Mouse (Mus musculus) CD4-positive, CD25-positive, alpha-beta regulatory T cell, adult 2 months (primary cell): ENCODE measurements around the gene Prdm8.
A peak's percentile ranks its signal among the peaks of the same experiment; 100 is the strongest.

Source experiments
- DNase-seq: peaks from one replicate; pipeline ENCODE4 v3.0.0-alpha.2; 2012; ENCODE audit warnings: low read depth, low spot score

Gene Prdm8

GRCm38 (mm10) chr5:98184971-98185805, 18.2 kb downstream of the Prdm8 start:
- DNase-seq = peak; percentile 86

- DNase-seq = peak; percentile 39
These were observed 19.1 kb downstream of the Prdm8 start for GRCm38 (mm10) chr5:98185806-98186751.

- no peak for DNase-seq
These were observed 22.5 kb downstream of the Prdm8 start for GRCm38 (mm10) chr5:98189181-98190180.

- no peak for DNase-seq
These were observed 25.4 kb downstream of the Prdm8 start for GRCm38 (mm10) chr5:98192295-98192983.

GRCm38 (mm10) chr5:98194959-98195358, 28.0 kb downstream of the Prdm8 start:
- DNase-seq = no peak

GRCm38 (mm10) chr5:98198412-98199218, 31.6 kb downstream of the Prdm8 start:
- no peak for DNase-seq

- DNase-seq = no peak
These were observed 32.2 kb downstream of the Prdm8 start for GRCm38 (mm10) chr5:98199219-98199552.

GRCm38 (mm10) chr5:98201606-98202005, 34.6 kb downstream of the Prdm8 start:
- no peak for DNase-seq

- no peak for DNase-seq
These were observed 36.0 kb downstream of the Prdm8 start for GRCm38 (mm10) chr5:98202996-98203395.

GRCm38 (mm10) chr5:98212501-98212900, 45.5 kb downstream of the Prdm8 start:
- DNase-seq = no peak

GRCm38 (mm10) chr5:98221956-98222355, 55.0 kb downstream of the Prdm8 start:
- DNase-seq = no peak

GRCm38 (mm10) chr5:98226710-98227109, 59.7 kb downstream of the Prdm8 start:
- no peak for DNase-seq

GRCm38 (mm10) chr5:98229456-98229855, 62.5 kb downstream of the Prdm8 start:
- no peak for DNase-seq

- no peak for DNase-seq
These were observed 71.5 kb downstream of the Prdm8 start for GRCm38 (mm10) chr5:98238466-98238865.
